Mouse (Mus musculus): ENCODE measurements around the gene Wfdc10.
"Not testable (repeated sequence)": the region's sequence is repeated elsewhere in the genome, so short reads cannot be mapped to it uniquely, and the experiment has no call there.

Gene Wfdc10

GRCm38 (mm10) chr2:164655858-164656257 is at the start of gene Wfdc10:
TSS of gene Wfdc10 (plus strand) at chr2:164656046.
- peak; percentile 77 for DNase-seq

GRCm38 (mm10) chr2:164608781-164609180 is 47.1 kb upstream of the Wfdc10 start:
- no peak for DNase-seq

- DNase-seq = not testable (repeated sequence)
These were observed 42.4 kb upstream of the Wfdc10 start, which contains the start of the genes Wfdc6b and Wfdc8 for GRCm38 (mm10) chr2:164613471-164613870. TSS of gene Wfdc6b (plus strand) at chr2:164613522. TSS of gene Wfdc8 (minus strand) at chr2:164613626.

- DNase-seq = no peak
These were observed 40.5 kb upstream of the Wfdc10 start for GRCm38 (mm10) chr2:164615386-164615785.

GRCm38 (mm10) chr2:164619050-164619449 is 36.8 kb upstream of the Wfdc10 start:
- DNase-seq = no peak

- no peak for DNase-seq
These were observed 34.1 kb upstream of the Wfdc10 start for GRCm38 (mm10) chr2:164621775-164622174.

- no peak for DNase-seq
These were observed 20.6 kb upstream of the Wfdc10 start for GRCm38 (mm10) chr2:164635266-164635665.

- DNase-seq = no peak
These were observed 17.1 kb upstream of the Wfdc10 start, which contains the start of gene Wfdc16 for GRCm38 (mm10) chr2:164638696-164639095. TSS of gene Wfdc16 (minus strand) at chr2:164638796.

- no peak for DNase-seq
These were observed 14.7 kb upstream of the Wfdc10 start for GRCm38 (mm10) chr2:164641129-164641528.

- DNase-seq = no peak
These were observed 13.8 kb upstream of the Wfdc10 start for GRCm38 (mm10) chr2:164641881-164642673.

GRCm38 (mm10) chr2:164656483-164656882 is 637 bp downstream of the Wfdc10 start, which contains the start of gene Wfdc9:
TSS of gene Wfdc9 (minus strand) at chr2:164656583.
- no peak for DNase-seq

- no peak for DNase-seq
These were observed 9.0 kb downstream of the Wfdc10 start for GRCm38 (mm10) chr2:164664851-164665250.

- DNase-seq = no peak
These were observed 14.4 kb downstream of the Wfdc10 start for GRCm38 (mm10) chr2:164670261-164670660.

- no peak for DNase-seq
These were observed 15.1 kb downstream of the Wfdc10 start for GRCm38 (mm10) chr2:164670938-164671337.

- DNase-seq = no peak
These were observed 18.1 kb downstream of the Wfdc10 start, which contains the start of gene Wfdc11 for GRCm38 (mm10) chr2:164673987-164674386. TSS of gene Wfdc11 (minus strand) at chr2:164674087.

GRCm38 (mm10) chr2:164676103-164676502 is 20.3 kb downstream of the Wfdc10 start:
- no peak for DNase-seq

- no peak for DNase-seq
These were observed 21.3 kb downstream of the Wfdc10 start for GRCm38 (mm10) chr2:164676916-164677685.

- peak; percentile 92 for DNase-seq
These were observed 23.2 kb downstream of the Wfdc10 start for GRCm38 (mm10) chr2:164678848-164679625.

GRCm38 (mm10) chr2:164679906-164680305 is 24.1 kb downstream of the Wfdc10 start:
- DNase-seq = peak; percentile 59

- no peak for DNase-seq
These were observed 29.0 kb downstream of the Wfdc10 start, which contains the start of gene Wfdc13 for GRCm38 (mm10) chr2:164684807-164685206. TSS of gene Wfdc13 (plus strand) at chr2:164685107.

- no peak for DNase-seq
These were observed 42.4 kb downstream of the Wfdc10 start, which contains the start of gene Spint4 for GRCm38 (mm10) chr2:164698201-164698600. TSS of gene Spint4 (plus strand) at chr2:164698501.

- no peak for DNase-seq
These were observed 45.1 kb downstream of the Wfdc10 start for GRCm38 (mm10) chr2:164700959-164701358.

GRCm38 (mm10) chr2:164701761-164702160 is 45.9 kb downstream of the Wfdc10 start:
- no peak for DNase-seq
